Mouse (Mus musculus): ENCODE measurements around the gene Crispld2.
A peak's percentile ranks its signal among the peaks of the same experiment; 100 is the strongest.

Gene Crispld2

GRCm38 (mm10) chr8:120036578-120036977 lies 44.3 kb downstream of the Crispld2 start:
- no peak for DNase-seq

GRCm38 (mm10) chr8:120037199-120037598 lies 45.0 kb downstream of the Crispld2 start:
- DNase-seq: peak; percentile 59 to 61

- DNase-seq: peak; percentile 49 to 65
Measured at GRCm38 (mm10) chr8:120037611-120038010, 45.4 kb downstream of the Crispld2 start.

DNA sequence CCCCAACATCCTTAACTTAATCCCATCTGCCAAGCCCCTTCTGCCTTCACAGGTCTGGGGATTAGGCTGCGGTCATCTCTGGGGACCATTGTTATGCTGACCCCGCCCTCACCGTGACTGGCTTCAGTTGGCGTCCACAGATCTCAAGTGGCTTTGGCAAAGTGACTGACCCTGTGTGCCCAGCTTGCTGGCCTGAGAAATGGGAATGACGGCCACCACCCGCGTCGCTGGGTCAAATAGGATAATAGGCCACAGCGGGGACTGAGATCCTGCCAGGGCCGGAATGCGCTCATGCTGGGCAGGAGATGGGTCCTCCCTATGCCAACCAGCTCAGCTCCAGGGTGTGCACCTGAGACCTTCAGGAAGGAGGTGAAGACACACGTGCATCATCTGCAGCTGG lies 46.5 kb downstream of the Crispld2 start:
- DNase-seq: peak in 1 of 2 experiments; percentile 50

GRCm38 (mm10) chr8:120039313-120039919 lies 47.2 kb downstream of the Crispld2 start:
- no peak for DNase-seq

DNA sequence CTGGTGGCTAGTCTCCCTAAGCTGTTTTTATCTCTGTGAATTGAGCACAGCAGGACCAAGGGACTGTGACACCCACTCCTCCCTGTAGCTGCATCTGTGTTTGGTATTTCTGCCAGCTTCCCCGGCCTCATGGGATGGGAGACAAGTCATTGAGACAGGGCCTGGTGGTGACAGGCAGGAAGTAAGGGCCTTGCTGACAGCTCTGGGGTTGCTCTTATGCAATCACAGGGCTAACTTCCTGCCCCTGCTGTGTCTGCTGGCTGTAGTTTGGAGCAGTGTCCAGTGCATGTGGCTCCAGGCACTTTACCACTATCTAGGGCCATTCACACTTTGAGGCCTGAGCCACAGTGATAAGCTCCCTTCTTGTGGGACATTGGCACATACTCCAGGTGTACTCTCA lies 48.6 kb downstream of the Crispld2 start:
- DNase-seq: no peak

DNA sequence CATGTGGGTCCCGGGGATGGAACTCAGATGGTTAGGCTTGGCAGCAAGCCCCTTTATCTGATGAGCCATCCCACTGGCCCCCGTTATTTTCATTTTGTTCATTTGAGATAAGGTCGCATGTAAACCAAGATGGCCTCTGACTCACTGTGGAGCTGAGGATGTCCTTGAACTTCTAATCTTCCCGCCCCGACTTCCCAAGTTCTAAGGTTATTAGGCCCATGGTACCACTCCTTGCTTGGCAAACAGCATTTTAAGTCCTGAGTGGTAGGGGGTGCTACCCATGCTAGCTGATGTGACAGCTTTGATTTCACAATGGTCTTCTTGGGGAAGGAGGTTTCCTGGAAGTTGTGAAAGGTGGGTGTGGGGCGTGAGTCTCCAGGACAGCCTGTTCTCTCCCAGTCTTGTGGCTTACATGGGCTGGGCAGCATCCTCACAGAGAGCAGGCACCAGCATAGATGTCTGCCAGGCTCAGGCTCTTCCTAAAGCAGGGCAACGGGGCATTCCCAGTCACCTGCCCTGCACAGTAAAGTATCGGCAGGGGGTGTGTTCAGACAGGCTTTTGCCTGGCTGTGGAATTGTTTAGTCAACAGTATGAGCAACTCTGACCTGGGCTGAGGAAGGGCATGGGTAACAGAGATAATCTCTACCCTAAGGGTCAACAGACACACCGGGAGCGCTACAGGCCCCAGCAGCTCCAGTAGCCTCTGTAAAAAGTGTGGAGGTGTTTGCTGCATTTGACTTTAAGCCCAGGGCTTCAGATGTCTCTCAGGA lies 50.5 kb downstream of the Crispld2 start:
- no peak for DNase-seq

DNA sequence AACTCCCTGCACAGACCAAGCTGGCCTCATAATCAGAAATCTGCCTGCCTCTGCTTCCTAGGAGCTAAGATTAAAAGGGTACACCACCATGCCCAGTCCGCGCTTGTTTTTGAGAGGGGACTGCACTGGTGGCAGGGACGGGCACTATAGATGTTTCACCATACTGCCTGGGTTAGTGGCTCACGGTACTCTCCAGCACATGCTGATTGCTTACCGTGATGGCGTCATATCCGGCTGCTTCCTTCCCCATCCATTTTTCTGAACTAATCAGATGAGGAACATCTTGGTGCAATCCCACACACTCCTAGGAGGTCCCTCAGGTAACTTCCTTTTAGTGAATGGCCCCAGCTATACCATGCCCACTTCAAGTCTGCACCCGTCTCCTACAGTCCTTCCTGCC lies 52.7 kb downstream of the Crispld2 start:
- DNase-seq: no peak

GRCm38 (mm10) chr8:120045471-120045870 lies 53.2 kb downstream of the Crispld2 start:
- no peak for DNase-seq

DNA sequence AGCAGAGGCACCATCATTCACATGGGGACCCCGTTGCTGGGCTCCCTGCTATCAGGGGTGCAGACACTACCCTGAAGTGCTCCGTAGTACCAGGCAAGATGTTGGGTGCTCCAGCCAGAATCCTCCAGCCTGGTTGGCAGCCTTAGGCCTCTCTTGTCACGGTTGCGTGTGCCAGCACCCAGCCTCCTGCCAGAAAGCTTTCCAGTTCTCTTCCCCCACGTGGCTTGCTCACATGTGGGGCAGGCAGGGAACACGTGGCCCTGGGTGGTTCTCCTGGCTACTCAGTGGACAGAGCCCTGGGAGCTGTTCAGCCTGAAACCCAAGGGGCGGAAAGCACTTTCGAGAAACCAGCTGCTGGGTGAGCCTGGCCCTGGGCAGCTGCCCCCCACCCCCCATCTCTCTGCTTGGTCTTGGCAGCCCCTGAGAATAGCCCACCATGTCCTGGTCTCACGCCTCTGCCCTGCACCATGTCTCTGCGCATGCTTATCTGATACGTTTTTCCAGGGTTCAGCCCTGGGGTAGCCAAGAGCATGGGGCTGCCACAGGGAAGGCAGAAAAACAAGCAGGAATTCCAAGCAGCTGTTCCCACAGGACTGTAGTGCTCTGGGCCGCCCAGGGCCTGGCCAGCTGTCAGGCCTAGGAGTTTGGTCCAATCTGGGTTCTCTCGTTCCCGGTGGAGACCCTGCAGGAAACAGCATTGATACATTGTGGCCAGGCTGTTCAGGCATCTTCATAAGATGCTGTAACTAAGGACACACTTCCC lies 54.2 kb downstream of the Crispld2 start:
- peak; percentile 93 for DNase-seq

- DNase-seq: no peak
Measured at GRCm38 (mm10) chr8:120049949-120050348, 57.7 kb downstream of the Crispld2 start.

DNA sequence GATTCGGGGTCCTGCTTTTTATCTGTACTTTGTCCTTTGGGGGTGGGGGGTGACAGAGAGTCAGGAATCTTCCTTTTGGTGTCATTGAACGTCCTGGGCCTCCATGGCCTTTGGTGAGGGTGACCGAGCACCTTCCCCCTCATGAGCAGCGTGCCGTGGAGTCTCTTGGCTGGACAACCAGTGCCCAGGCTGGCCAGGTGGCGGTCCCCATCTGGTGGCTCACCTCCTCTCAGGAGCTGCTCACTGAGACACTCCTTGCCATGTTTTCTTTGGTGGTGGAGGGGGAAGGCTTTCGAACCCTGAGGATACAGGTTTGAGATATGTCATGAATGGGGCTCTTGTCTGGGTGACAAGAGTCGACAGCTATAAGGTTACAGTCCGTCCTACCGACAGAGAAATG lies 58.1 kb downstream of the Crispld2 start:
- no peak for DNase-seq

DNA sequence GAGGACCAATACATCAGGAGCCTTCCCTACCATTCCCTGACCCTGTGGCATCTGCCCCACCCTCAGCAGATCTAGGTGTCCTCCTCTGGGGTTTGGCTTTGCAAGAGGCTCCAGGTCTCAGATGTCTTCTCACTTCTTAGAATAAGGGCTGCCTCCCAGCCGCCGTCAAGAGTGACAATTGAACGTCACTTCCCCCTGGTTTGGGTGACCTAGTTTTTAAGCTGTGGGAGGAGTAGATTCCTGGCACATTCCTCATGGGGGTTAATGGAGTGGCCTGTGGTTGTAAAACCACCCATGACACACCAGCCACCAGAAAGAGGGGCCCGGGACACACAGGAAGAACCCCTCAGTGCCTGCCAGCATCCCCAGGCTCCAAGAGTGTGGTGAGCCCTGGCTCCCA lies 58.8 kb downstream of the Crispld2 start:
- no peak for DNase-seq

GRCm38 (mm10) chr8:120051908-120052307 lies 59.7 kb downstream of the Crispld2 start:
- DNase-seq: no peak

- no peak for DNase-seq
Measured at GRCm38 (mm10) chr8:120052318-120052717, 60.1 kb downstream of the Crispld2 start.

GRCm38 (mm10) chr8:120054833-120055232 lies 62.6 kb downstream of the Crispld2 start:
- DNase-seq: no peak

- DNase-seq: no peak
Measured at GRCm38 (mm10) chr8:120057078-120057477, 64.8 kb downstream of the Crispld2 start.

GRCm38 (mm10) chr8:120062742-120063141 lies 70.5 kb downstream of the Crispld2 start:
- peak; percentile 31 to 51 for DNase-seq

DNA sequence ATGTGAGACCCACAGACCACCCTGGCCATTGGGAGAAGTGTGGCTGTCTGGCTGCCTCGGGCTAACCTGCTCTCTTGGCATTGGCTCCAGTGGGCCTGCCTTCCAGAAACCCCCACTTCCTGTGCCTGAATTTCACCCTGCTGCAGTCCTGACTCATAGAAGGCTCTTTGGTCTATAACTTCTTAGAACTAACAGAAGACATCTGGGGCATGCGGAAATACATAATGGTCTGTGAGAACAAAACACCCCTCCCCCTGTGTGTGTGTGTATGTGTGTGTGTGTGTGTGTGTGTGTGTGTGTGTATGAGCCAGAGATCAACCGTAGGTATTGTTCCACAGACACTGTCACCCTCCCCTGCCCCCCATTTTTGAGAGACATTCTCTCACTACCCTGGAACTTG lies 71.1 kb downstream of the Crispld2 start:
- DNase-seq: no peak

- no peak for DNase-seq
Measured at GRCm38 (mm10) chr8:120065611-120066010, 73.4 kb downstream of the Crispld2 start.

GRCm38 (mm10) chr8:120066226-120066625 lies 74.0 kb downstream of the Crispld2 start:
- no peak for DNase-seq

DNA sequence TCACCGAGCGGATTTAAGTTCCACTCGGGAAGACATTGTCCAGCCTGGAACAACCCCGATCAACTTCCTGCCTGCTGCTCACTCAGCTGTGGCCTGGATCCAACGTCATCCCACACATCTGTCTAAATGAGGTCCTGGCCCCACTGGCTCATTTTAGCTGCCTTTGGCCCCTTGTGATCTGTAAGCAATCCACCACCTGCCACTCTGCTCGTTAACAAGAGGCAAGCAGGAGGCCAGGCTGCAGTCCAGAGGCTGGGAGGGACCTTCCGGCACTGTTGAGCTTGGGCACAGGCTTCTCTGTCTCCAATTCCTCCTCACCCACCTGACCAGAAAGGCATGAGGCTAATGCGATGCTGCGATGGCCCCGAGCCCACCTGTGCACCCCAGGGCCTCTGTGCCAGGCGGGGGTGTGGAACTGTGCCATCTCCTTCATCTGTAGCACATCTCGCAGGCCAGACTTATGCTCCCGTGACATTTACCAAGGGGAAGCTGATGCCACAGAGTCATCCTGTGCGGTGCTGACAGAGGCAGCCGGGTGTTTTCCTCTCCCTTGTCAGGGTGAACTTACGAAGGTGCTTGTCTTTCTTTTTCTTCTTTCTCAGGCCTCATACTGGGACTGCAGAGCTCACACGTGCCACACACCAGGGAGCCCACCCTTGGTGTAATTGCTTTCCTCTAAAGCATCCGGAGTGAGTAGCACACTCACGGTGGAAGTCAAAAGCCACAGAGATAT lies 75.9 kb downstream of the Crispld2 start:
- DNase-seq: peak; percentile 74 to 78

DNA sequence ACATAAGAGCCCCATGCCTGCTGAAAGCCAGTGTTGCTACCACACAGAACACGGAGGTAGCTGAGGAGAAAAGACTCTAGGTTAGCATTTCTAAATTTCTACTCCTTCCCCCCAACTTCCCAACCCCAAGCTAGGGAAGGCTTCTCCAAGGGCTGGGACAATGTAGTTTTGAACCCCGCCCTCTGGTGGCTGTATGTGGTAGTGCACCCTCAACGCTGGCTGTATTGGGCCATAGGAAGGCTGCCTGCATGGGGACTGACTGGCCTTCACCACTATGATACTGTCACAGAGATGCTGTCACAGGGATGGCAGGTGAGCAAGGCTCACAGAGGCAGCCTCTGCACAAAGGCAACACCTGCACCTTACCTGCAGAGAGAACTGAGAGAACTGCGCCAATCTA lies 79.4 kb downstream of the Crispld2 start:
- peak; percentile 92 to 95 for DNase-seq

Data from cerebellum, postnatal 10 days (tissue).